Mouse (Mus musculus) liver, postnatal 0 days (tissue): ENCODE results near the gene Tmem54.

ENCODE experiments used
- CTCF ChIP-seq: sonication (generic); IDR thresholded peaks from 2 replicates; pipeline ENCODE4 v1.5.1; 2016; ENCODE audit warnings: antibody characterized with exemption, low read depth
- EP300 ChIP-seq: IDR thresholded peaks from 2 replicates; pipeline ENCODE4 v1.6.1; 2016; ENCODE audit warnings: antibody characterized with exemption, low read depth, mild to moderate bottlenecking

GRCm38 (mm10) chr4:129129387-129129786 lies 24.0 kb downstream of the Tmem54 start:
- TF ChIP-seq CTCF (no peak), EP300 (no peak)
